Mouse (Mus musculus) yolk sac, embryonic 10.5 days (tissue): ENCODE data around the gene Ybx1.
"Not testable (repeated sequence)": the region's sequence is repeated elsewhere in the genome, so short reads cannot be mapped to it uniquely, and the experiment has no call there.

Experiments
- DNase-seq: peaks from one replicate; pipeline ENCODE4 v3.0.0-alpha.2; 2017; ENCODE audit warnings: low spot score

The Ybx1 gene

DNA sequence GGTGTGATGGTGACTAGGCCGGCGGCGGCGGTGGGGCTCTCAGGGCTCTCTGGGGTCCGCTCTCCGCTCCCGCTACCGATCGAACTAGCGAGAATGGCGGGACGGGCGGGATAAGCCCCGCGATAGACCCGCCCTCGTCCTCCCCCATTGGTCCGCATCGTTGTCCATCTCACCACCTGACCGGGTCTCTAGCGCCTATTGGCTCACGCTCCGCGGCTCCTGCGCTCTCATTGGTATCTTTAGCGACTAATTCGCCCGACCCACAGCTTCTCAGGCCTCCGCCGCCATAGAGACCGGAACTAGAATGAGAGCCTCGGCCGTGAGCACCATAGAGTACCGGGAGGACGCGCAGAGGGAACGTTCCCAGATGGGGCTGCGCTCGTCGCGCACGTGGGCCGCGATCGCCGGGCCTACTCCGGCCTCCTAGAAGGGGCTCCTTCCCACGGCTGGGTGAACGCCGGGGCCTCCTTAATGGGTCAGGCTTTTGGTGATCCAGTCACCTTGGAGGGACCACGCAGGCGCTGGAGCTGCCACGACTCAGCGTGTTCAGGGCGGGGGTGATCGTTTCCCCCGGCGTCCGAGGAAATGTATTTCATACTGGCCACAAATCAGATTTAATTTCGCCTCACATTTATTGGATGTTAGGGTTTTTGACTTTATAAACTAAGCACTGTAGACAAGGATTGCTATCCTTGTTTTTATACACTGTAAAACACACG is at the start of gene Ybx1:
TSS of gene Ybx1 (minus strand) at position 190 of the 719 bp plus-strand sequence.
- peak; percentile 99 for DNase-seq

- DNase-seq, result peak; percentile 26
Observed at GRCm38 (mm10) chr4:119338861-119339361, 44.5 kb upstream of the Ybx1 start.

- no peak for DNase-seq
Observed at GRCm38 (mm10) chr4:119338422-119338821, 44.0 kb upstream of the Ybx1 start.

- DNase-seq, result no peak
Observed at GRCm38 (mm10) chr4:119333487-119333886, 39.1 kb upstream of the Ybx1 start.

- no peak for DNase-seq
Observed at GRCm38 (mm10) chr4:119320896-119321550, 26.6 kb upstream of the Ybx1 start.

DNA sequence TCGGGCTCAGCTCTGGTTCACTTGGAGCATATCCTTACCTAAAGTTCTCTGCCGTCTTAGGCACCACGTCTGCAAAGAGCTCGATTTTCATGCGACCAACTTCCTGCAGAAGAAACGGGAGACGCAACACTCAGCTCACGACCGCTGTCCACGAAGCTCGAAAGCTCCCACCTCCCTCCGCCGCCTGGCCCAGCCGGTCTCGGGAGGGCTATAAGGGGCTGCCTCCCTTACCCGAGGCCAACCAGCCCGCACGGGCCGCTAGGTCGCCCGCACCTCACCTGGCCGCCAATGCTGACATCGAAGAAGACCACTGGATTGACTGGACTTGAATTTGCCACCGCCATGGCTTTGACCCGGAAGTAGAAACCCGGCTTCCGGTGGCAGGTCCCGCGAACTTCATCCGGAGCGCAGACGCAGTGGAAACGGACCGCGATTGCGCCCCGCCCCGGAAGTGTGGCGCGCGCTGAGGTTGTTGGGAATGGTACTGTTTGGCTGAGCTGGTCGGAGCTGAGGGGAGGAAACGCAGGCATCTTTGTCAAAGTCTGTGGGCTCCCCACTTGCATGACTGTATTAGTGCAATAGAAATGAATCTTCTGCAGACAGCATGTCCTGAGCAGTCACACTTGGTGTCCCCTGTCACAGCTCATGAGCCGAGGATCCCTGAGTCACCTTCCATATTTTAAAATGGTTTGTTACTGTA is 25.9 kb upstream of the Ybx1 start, which contains the start of gene Ppih:
TSS of gene Ppih (minus strand) at position 416 of the 700 bp plus-strand sequence.
- peak; percentile 94 for DNase-seq

DNA sequence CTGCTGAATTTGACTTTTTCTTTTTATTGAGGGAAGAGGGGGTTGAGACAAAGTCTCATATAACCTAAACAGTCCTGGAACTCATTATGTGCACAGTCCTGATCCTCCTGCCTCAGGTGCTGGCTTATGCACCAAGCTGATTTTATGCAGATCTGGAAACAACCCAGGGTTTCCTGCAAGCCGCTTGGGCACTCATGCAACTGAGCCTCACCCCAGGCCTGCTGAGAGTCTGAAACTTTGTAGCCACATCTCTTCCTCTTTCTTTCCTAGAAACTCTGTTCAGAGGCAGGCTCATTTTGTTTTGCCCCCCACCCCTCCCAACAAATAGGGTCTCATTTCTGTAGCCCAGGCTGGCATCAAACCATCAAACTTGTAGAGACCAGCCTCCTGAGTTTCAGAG is 19.4 kb upstream of the Ybx1 start:
- DNase-seq, result no peak

GRCm38 (mm10) chr4:119305418-119305817 is 11.0 kb upstream of the Ybx1 start:
- no peak for DNase-seq

- DNase-seq, result no peak
Observed at GRCm38 (mm10) chr4:119303291-119303690, 8.9 kb upstream of the Ybx1 start.

DNA sequence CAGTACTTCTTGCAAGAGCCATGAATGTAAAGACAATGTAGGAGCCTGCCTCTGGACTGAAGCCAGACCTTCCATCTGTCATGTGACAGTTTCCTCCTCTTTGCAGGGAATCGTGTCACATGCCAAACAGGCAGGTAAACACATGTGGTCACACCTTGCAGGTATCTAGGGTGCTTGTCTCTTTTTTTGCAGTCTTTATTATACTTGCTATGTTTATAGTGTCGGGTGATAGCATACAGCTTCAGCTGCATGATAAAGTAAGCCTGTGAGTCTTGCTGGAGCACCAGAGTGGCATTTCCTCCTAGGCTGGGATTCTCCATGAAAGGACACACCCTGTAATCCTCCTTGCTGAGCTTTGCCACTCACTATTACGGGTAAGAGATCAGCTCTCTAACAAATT is 7.4 kb upstream of the Ybx1 start:
- DNase-seq, result peak; percentile 24

DNA sequence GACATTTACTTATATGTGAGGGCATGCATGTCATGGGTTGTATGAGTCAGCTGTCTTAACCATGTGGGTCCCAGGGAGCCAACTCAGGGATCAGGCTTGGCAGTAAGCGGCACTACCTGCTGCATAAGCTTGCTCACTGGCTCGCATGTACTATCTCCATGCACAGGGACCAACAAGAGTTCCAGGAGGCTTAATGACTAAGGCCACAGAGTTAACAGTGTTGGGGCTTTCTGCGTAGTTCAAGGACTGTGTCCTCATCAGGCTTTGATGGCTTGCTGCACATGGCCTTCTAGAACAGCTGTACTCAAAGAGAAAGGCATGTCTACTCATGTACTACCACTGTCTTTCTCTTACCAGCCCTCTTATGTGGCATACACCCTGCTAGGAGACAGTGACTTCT is 6.4 kb upstream of the Ybx1 start:
- no peak for DNase-seq

DNA sequence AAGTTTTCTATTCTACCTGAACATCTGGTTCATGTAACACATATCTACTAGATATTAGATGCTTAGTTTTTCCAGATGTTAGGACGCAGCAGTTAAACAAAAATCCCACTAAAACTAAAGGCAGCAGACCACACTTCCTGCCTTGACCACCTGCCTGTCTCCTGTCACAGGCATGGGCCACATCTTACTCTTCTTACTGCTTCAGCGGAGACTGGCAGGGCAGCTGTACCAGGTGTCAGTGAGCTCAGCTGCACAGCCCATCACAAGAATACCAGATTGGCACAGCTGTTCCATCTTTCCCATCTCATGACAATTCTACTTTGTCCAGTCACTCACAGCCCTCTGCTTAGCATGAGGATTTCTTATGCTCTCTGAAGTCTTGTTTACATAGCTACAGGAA is 3.0 kb upstream of the Ybx1 start:
- DNase-seq, result no peak

GRCm38 (mm10) chr4:119295134-119295453 is 690 bp upstream of the Ybx1 start:
- peak; percentile 24 for DNase-seq

GRCm38 (mm10) chr4:119293574-119294258 is 688 bp downstream of the Ybx1 start:
- DNase-seq, result no peak

GRCm38 (mm10) chr4:119292771-119293573 is 1.4 kb downstream of the Ybx1 start:
- peak; percentile 35 for DNase-seq

GRCm38 (mm10) chr4:119291921-119292320 is 2.5 kb downstream of the Ybx1 start:
- no peak for DNase-seq

GRCm38 (mm10) chr4:119285336-119285735 is 9.1 kb downstream of the Ybx1 start:
- no peak for DNase-seq

GRCm38 (mm10) chr4:119284861-119285260 is 9.5 kb downstream of the Ybx1 start:
- no peak for DNase-seq

DNA sequence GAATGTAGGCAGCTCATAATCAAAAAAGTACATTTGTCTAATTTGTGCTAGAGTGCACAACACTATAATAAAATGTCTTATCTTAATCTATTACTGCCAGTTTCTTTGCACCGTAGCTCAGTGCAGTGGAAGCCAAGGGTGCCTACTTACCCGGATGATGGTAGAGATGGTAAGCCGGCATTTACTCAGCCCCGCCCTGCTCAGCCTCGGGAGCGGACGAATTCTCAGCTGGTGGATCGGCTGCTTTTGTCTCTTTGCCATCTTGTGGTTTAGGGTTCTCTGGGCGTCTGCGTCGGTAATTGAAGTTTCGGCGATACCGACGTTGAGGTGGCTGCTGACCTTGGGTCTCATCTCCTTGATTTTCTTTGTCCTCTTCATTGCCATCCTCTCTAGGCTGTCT is 15.6 kb downstream of the Ybx1 start:
- not testable (repeated sequence) for DNase-seq

DNA sequence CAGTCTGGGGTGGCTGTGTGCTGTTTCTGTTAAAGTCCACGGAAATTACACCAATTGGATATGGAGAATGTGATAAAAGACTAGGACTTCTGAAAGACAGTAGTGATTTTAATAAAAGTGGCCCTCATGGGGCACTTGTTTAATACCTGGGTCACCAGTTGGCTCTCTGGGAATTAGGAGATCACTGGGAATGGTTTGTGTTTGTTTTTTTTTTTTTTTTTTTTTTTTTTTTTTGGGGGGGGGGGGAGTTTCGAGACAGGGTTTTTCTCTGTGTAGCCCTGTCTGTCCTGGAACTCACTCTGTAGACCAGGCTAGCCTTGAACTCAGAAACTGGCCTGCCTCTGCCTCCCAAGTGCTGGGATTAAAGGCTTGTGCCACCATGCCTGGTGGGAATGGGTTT is 18.7 kb downstream of the Ybx1 start:
- no peak for DNase-seq

DNA sequence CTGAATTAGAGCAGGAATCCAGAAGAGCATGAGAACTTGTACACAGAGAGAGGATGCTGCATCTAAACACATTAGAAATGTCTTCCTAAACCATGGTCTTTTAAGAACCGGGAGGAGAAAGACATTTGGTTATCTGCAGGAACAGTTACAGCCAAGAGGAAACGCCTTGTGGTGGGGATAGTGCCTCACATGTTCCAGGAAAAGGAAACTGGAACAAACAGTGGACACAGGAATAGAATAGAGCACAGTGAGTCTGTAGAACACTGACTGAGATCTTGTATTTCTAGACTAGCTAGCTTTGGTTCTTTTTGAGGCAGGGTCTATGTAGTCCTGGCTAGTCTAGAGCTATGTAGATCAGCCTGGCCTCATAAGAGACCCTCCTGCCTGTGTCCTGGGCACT is 19.2 kb downstream of the Ybx1 start:
- no peak for DNase-seq

GRCm38 (mm10) chr4:119274627-119275026 is 19.8 kb downstream of the Ybx1 start:
- no peak for DNase-seq
